Mouse (Mus musculus) hematopoietic multipotent progenitor cell, adult 10-12 weeks (in vitro differentiated cells): ENCODE data around the gene Olfr628. TPM values are rescaled to one million over a fixed set of nuclear protein-coding genes. Genes with fewer than 3 reads are reported as not detected.

Experiments used
- polyA plus RNA-seq: library from polyadenylated mRNA; stranded (reverse); fragments of >175 nt; gene quantifications from 2 replicates; pipeline ENCODE4 v1.2.3, GENCODE M21; 2012; ENCODE audit warnings: low replicate concordance

Gene Olfr628
- not detected in 2 replicates for polyA plus RNA-seq

GRCm38 (mm10) chr7:103730074-103730473 is at the start of gene Olfr628:
TSS of gene Olfr628 (plus strand) at chr7:103730374.

GRCm38 (mm10) chr7:103682420-103682819 is 47.8 kb upstream of the Olfr628 start, which contains the start of gene Olfr625-ps1:
TSS of gene Olfr625-ps1 (plus strand) at chr7:103682720.

GRCm38 (mm10) chr7:103714371-103714770 is 15.8 kb upstream of the Olfr628 start, which contains the start of gene Olfr243:
TSS of gene Olfr243 (plus strand) at chr7:103714671.

GRCm38 (mm10) chr7:103744843-103745242 is 14.7 kb downstream of the Olfr628 start, which contains the start of gene Olfr629:
TSS of gene Olfr629 (minus strand) at chr7:103744943.

GRCm38 (mm10) chr7:103757233-103757632 is 27.1 kb downstream of the Olfr628 start, which contains the start of gene Olfr630:
TSS of gene Olfr630 (minus strand) at chr7:103757333.

GRCm38 (mm10) chr7:103771494-103771893 is 41.3 kb downstream of the Olfr628 start, which contains the start of gene Olfr69:
TSS of gene Olfr69 (minus strand) at chr7:103771594.

GRCm38 (mm10) chr7:103779598-103779997 is 49.4 kb downstream of the Olfr628 start, which contains the start of gene Olfr68:
TSS of gene Olfr68 (minus strand) at chr7:103779698.

Other genes with a start within 250 kb of the Olfr628 start
- gene Olfr609, start 232.3 kb upstream of the Olfr628 start, polyA plus RNA-seq = not detected in 2 replicates
- not detected in 2 replicates for gene Olfr610, start 218.3 kb upstream of the Olfr628 start, polyA plus RNA-seq
- not detected in 2 replicates for gene Olfr611, start 209.5 kb upstream of the Olfr628 start, polyA plus RNA-seq
- not detected in 2 replicates for gene Olfr612, start 187.7 kb upstream of the Olfr628 start, polyA plus RNA-seq
- gene Olfr613, start 182.3 kb upstream of the Olfr628 start, polyA plus RNA-seq = not detected in 2 replicates
- not detected in 2 replicates for gene Olfr615, start 174.3 kb upstream of the Olfr628 start, polyA plus RNA-seq
- not detected in 2 replicates for gene Olfr616, start 161.2 kb upstream of the Olfr628 start, polyA plus RNA-seq
- gene Olfr617, start 157.3 kb upstream of the Olfr628 start, polyA plus RNA-seq = not detected in 2 replicates
- gene Olfr618, start 140.3 kb upstream of the Olfr628 start, polyA plus RNA-seq = 0.15 TPM in 1 of 2 replicates, not detected in the other
- not detected in 2 replicates for gene Olfr619, start 129.8 kb upstream of the Olfr628 start, polyA plus RNA-seq
- not detected in 2 replicates for gene Olfr620, start 117.8 kb upstream of the Olfr628 start, polyA plus RNA-seq
- not detected in 2 replicates for gene Olfr622, start 87.7 kb upstream of the Olfr628 start, polyA plus RNA-seq
- not detected in 2 replicates for gene Olfr623, start 66.7 kb upstream of the Olfr628 start, polyA plus RNA-seq
- not detected in 2 replicates for gene Olfr624, start 59.2 kb upstream of the Olfr628 start, polyA plus RNA-seq
- not detected in 2 replicates for gene Olfr625-ps1, start 47.7 kb upstream of the Olfr628 start, polyA plus RNA-seq
- not detected in 2 replicates for gene Olfr243, start 15.7 kb upstream of the Olfr628 start, polyA plus RNA-seq
- not detected in 2 replicates for gene Olfr629, start 14.6 kb downstream of the Olfr628 start, polyA plus RNA-seq
- not detected in 2 replicates for gene Olfr630, start 27.0 kb downstream of the Olfr628 start, polyA plus RNA-seq
- not detected in 2 replicates for gene Olfr69, start 41.2 kb downstream of the Olfr628 start, polyA plus RNA-seq
- not detected in 2 replicates for gene Olfr68, start 49.3 kb downstream of the Olfr628 start, polyA plus RNA-seq
- not detected in 2 replicates for gene Olfr67, start 61.4 kb downstream of the Olfr628 start, polyA plus RNA-seq
- gene Hbb-bt, start 83.6 kb downstream of the Olfr628 start, polyA plus RNA-seq = 80.8 and 4,115 TPM in 2 replicates
- 6,525 and 69,736 TPM in 2 replicates for gene Hbb-bs, start 97.7 kb downstream of the Olfr628 start, polyA plus RNA-seq
- not detected in 2 replicates for gene Hbb-bh2, start 110.1 kb downstream of the Olfr628 start, polyA plus RNA-seq
- gene Hbb-bh1, start 112.8 kb downstream of the Olfr628 start, polyA plus RNA-seq = not detected in 2 replicates
- not detected in 2 replicates for gene Hbb-y, start 122.8 kb downstream of the Olfr628 start, polyA plus RNA-seq
- gene Olfr66, start 155.9 kb downstream of the Olfr628 start, polyA plus RNA-seq = 0.15 TPM in 1 of 2 replicates, not detected in the other
- not detected in 2 replicates for gene Olfr64, start 164.1 kb downstream of the Olfr628 start, polyA plus RNA-seq
- not detected in 2 replicates for gene Olfr65, start 173.1 kb downstream of the Olfr628 start, polyA plus RNA-seq
- not detected in 2 replicates for gene Olfr631, start 198.5 kb downstream of the Olfr628 start, polyA plus RNA-seq
- not detected in 2 replicates for gene Olfr632, start 204.0 kb downstream of the Olfr628 start, polyA plus RNA-seq
- gene Olfr633, start 214.1 kb downstream of the Olfr628 start, polyA plus RNA-seq = not detected in 2 replicates
- 0.02 and 0.03 TPM in 2 replicates for gene Olfr635, start 240.8 kb downstream of the Olfr628 start, polyA plus RNA-seq